Mouse (Mus musculus): ENCODE measurements at regions not wholly inside any gene's neighbourhood (a gene's known extent, or its start where the extent isn't known, plus 50 kb on each side); places are given as distances from the start of the nearest gene placed in this dataset.

DNA sequence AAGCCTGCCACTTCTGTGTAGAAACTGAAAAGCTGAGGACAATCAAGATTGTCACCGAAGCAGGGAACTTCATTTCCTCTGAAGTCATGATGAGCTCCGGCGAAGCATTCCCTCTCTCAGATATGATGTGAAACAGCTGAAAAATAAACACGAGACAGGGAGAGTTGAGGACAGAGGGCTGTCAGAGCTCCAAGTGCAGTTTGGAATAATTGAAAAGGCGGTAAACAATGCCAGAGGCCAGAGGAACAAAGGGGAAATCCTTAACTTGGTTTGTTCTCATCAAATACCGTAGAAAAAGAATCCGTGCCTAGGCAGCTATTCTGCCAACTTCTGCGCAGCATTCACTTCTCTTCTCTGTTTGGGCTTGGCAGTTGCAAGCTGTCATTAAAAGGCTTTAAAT lies 102.4 kb upstream of the Rmdn2 start:
- no peak for ATAC-seq (ENCODE audit: low FRiP score, low TSS enrichment)
- H3K27ac ChIP-seq (ENCODE audit: low read depth, low read length): no peak overlapping the region
- 70% methylated on average over 8 of the region's 8 CpGs for WGBS
- no peak overlapping the region for H3K4me3 ChIP-seq (ENCODE audit: low read length)
- no peaks in the 10 kb centered on the region for H3K27me3 ChIP-seq (ENCODE audit: control insufficient read depth, insufficient read depth, low read length)
- H3K36me3 ChIP-seq (ENCODE audit: control insufficient read depth, insufficient read depth, low read length): no peaks in the 10 kb centered on the region
- H3K4me1 ChIP-seq (ENCODE audit: control insufficient read depth, insufficient read depth, low read length): peaks cover 8% of the 10 kb centered on the region
- H3K4me2 ChIP-seq (replicated peaks; ENCODE audit: low read depth, low read length): no peak overlapping the region
- no peaks in the 10 kb centered on the region for H3K9me3 ChIP-seq (ENCODE audit: control insufficient read depth, low read length)
- H3K9ac ChIP-seq (ENCODE audit: low read depth, low read length): no peak overlapping the region

DNA sequence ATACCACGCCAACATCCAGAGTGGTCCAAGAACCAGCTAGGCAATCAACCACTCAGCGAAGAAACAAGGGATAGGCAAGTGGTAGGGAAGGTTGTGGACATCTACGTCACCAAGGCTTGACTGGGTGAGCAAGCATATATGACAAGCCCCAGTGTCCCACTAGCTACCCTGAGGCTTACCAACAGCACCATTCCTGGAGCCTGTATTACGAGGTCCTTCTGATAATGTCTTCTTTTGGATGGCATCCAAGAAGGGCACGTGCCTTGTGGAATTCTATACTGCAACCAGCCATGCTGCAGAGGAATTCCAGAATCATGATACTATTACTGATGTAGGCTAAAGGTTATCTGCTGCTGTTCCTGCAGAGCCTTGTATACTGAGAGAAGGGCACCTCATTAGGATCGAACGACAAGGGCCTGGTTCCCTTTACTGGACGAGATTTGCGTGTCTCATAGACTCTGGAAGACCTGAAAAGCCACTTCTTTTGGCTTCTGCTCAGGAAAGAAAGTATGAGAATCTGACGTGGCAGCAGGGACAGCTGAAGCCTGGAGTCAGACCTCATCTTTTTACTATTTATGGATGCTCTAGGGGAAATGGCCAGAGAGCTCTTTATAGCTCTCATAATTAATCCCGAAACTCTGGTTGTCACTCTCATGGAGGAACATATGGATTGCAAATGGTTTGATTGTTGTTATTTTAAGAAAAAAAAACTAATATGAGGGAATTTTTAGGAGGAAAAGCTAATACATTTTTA lies 101.5 kb upstream of the Rmdn2 start:
- Histone ChIP-seq H3K27me3 (ENCODE audit: control insufficient read depth, insufficient read depth, low read length) (no peaks in the 10 kb centered on the region), H3K4me2 (replicated peaks; ENCODE audit: low read depth, low read length) (no peak overlapping the region), H3K9me3 (ENCODE audit: control insufficient read depth, low read length) (no peaks in the 10 kb centered on the region), H3K4me1 (ENCODE audit: control insufficient read depth, insufficient read depth, low read length) (peaks cover 8% of the 10 kb centered on the region), H3K27ac (ENCODE audit: low read depth, low read length) (no peak overlapping the region), H3K4me3 (ENCODE audit: low read length) (no peak overlapping the region), H3K36me3 (ENCODE audit: control insufficient read depth, insufficient read depth, low read length) (no peaks in the 10 kb centered on the region), H3K9ac (ENCODE audit: low read depth, low read length) (no peak overlapping the region)
- 63% methylated on average over 11 of the region's 11 CpGs for WGBS
- no peak for ATAC-seq (ENCODE audit: low FRiP score, low TSS enrichment)

DNA sequence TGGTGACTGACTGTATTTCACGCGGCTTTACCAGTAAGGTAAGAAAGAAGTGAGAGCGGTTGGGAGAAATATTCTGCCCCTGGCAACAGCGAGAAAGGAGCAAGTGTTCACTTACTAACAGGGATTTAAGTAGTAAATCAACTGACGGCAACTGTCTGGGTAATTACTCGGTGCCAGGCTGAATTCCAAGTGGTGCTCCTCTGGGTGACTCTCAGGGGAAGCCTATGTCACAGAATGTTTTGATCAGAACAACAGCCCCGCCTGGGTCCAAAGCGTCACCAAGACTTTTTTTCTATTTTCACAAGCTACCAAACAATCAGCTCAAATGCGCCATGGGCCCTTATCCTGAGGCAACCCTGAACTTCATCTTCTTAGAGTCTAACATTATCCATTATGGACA lies 100.4 kb upstream of the Rmdn2 start:
- Histone ChIP-seq H3K9me3 (ENCODE audit: control insufficient read depth, low read length) (no peaks in the 10 kb centered on the region), H3K4me3 (ENCODE audit: low read length) (no peak overlapping the region), H3K9ac (ENCODE audit: low read depth, low read length) (no peak overlapping the region), H3K4me1 (ENCODE audit: control insufficient read depth, insufficient read depth, low read length) (peaks cover 8% of the 10 kb centered on the region), H3K27ac (ENCODE audit: low read depth, low read length) (no peak overlapping the region), H3K36me3 (ENCODE audit: control insufficient read depth, insufficient read depth, low read length) (no peaks in the 10 kb centered on the region), H3K4me2 (replicated peaks; ENCODE audit: low read depth, low read length) (no peak overlapping the region), H3K27me3 (ENCODE audit: control insufficient read depth, insufficient read depth, low read length) (no peaks in the 10 kb centered on the region)
- ATAC-seq (ENCODE audit: low FRiP score, low TSS enrichment): no peak
- WGBS: 61% methylated on average over 9 of the region's 9 CpGs

DNA sequence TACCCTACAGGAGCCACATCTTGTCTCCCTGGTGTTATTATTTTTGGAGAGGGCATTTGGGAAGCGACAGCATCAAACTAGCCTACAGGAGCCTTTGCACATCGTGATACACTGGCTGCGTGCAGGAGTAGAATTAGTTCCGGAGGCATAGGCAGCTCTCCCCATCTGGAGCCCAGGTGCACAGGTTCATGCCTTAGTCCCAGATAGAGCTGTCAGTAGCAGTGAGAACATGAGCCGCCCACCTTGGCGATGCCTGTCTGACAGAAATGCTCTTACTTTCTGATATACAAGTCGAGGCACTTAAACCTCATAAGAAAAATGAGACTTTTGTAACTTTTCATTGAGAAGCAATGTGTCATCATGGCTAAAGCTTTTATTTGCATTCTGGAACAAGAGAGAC lies 97.6 kb upstream of the Rmdn2 start:
- no peak for ATAC-seq (ENCODE audit: low FRiP score, low TSS enrichment)
- no peak overlapping the region for H3K4me2 ChIP-seq (replicated peaks; ENCODE audit: low read depth, low read length)
- no peaks in the 10 kb centered on the region for H3K36me3 ChIP-seq (ENCODE audit: control insufficient read depth, insufficient read depth, low read length)
- no peak overlapping the region for H3K9ac ChIP-seq (ENCODE audit: low read depth, low read length)
- H3K9me3 ChIP-seq (ENCODE audit: control insufficient read depth, low read length): no peaks in the 10 kb centered on the region
- H3K27ac ChIP-seq (ENCODE audit: low read depth, low read length): no peak overlapping the region
- 75% methylated on average over 7 of the region's 7 CpGs for WGBS
- no peaks in the 10 kb centered on the region for H3K27me3 ChIP-seq (ENCODE audit: control insufficient read depth, insufficient read depth, low read length)
- H3K4me3 ChIP-seq (ENCODE audit: low read length): no peak overlapping the region
- peaks cover 8% of the 10 kb centered on the region for H3K4me1 ChIP-seq (ENCODE audit: control insufficient read depth, insufficient read depth, low read length)

DNA sequence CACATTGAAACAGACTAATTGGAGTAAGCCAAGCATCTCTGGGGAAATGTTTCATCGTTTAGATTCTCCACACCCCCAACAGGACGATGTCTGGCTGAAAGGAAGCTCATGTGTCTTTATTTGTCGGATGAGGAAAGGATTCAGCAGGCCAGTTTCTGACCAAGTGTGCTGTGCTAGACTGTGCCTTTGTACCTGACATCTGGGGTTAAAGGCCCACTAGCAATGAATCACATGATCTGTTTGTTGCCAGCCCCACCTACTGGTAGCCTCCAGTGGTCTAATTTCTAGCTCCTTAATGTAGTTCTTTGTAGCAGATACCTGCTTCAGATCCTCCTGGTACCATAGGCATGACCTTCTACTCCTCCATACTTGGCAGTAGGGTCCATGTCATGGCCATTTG lies 93.5 kb upstream of the Rmdn2 start:
- H3K4me2 ChIP-seq (replicated peaks; ENCODE audit: low read depth, low read length): no peak overlapping the region
- WGBS: 60% methylated on average over 3 of the region's 3 CpGs
- H3K27ac ChIP-seq (ENCODE audit: low read depth, low read length): no peak overlapping the region
- H3K9ac ChIP-seq (ENCODE audit: low read depth, low read length): no peak overlapping the region
- H3K4me3 ChIP-seq (ENCODE audit: low read length): no peak overlapping the region
- H3K27me3 ChIP-seq (ENCODE audit: control insufficient read depth, insufficient read depth, low read length): no peaks in the 10 kb centered on the region
- H3K36me3 ChIP-seq (ENCODE audit: control insufficient read depth, insufficient read depth, low read length): no peaks in the 10 kb centered on the region
- H3K9me3 ChIP-seq (ENCODE audit: control insufficient read depth, low read length): no peaks in the 10 kb centered on the region
- ATAC-seq (ENCODE audit: low FRiP score, low TSS enrichment): peak; percentile 39; the same call in 1 of the 2 replicates
- H3K4me1 ChIP-seq (ENCODE audit: control insufficient read depth, insufficient read depth, low read length): peaks cover 4% of the 10 kb centered on the region; the same call in 1 of the 2 replicates

DNA sequence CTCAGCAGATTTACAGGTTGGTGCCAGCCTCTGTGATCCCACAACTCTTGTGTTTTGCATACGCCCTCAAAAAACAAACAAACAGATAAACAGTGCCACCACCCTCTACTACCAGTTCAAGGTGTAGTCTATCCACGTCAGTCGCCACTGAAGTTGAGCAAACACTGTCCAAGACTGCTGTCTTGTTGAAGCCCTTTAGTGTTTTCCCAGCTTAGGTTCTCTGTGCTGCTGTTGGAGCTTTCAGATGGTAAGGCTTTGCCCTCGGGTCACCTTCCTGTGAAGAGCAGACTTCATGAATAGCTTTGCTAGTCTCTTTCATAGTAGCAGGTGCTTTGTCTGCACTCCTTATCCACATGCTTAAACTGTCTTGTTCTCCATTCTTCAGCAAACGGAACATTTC lies 93.0 kb upstream of the Rmdn2 start:
- Histone ChIP-seq H3K9ac (ENCODE audit: low read depth, low read length) (no peak overlapping the region), H3K9me3 (ENCODE audit: control insufficient read depth, low read length) (no peaks in the 10 kb centered on the region), H3K4me1 (ENCODE audit: control insufficient read depth, insufficient read depth, low read length) (no peaks in the 10 kb centered on the region), H3K4me2 (replicated peaks; ENCODE audit: low read depth, low read length) (no peak overlapping the region), H3K27ac (ENCODE audit: low read depth, low read length) (no peak overlapping the region), H3K27me3 (ENCODE audit: control insufficient read depth, insufficient read depth, low read length) (no peaks in the 10 kb centered on the region), H3K4me3 (ENCODE audit: low read length) (no peak overlapping the region), H3K36me3 (ENCODE audit: control insufficient read depth, insufficient read depth, low read length) (no peaks in the 10 kb centered on the region)
- 87% methylated on average over 5 of the region's 5 CpGs for WGBS
- no peak for ATAC-seq (ENCODE audit: low FRiP score, low TSS enrichment)

DNA sequence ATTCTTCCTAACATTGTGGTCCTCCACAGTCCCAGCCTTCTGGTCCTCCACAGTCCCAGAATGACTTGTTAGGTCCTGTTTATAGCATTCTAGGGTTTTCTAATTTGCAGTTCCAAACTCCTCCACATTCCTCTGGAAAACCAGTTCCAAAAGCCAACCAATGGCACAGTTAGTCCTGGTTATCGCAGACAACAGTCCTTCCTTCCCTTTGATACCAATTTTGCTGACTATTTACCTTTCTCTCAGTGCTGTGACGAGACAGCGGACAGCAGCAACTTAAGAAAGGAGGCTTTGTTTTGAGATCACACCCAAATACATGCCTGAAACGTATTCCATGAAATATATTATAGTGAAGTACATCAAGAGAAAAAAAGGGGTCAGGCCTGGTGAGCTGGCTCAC lies 92.3 kb upstream of the Rmdn2 start:
- H3K36me3 ChIP-seq (ENCODE audit: control insufficient read depth, insufficient read depth, low read length): no peaks in the 10 kb centered on the region
- no peaks in the 10 kb centered on the region for H3K27me3 ChIP-seq (ENCODE audit: control insufficient read depth, insufficient read depth, low read length)
- no peak for ATAC-seq (ENCODE audit: low FRiP score, low TSS enrichment)
- no peak overlapping the region for H3K9ac ChIP-seq (ENCODE audit: low read depth, low read length)
- H3K4me3 ChIP-seq (ENCODE audit: low read length): no peak overlapping the region
- H3K9me3 ChIP-seq (ENCODE audit: control insufficient read depth, low read length): no peaks in the 10 kb centered on the region
- 63% methylated on average over 4 of the region's 4 CpGs for WGBS
- no peak overlapping the region for H3K27ac ChIP-seq (ENCODE audit: low read depth, low read length)
- H3K4me2 ChIP-seq (replicated peaks; ENCODE audit: low read depth, low read length): no peak overlapping the region
- no peaks in the 10 kb centered on the region for H3K4me1 ChIP-seq (ENCODE audit: control insufficient read depth, insufficient read depth, low read length)

DNA sequence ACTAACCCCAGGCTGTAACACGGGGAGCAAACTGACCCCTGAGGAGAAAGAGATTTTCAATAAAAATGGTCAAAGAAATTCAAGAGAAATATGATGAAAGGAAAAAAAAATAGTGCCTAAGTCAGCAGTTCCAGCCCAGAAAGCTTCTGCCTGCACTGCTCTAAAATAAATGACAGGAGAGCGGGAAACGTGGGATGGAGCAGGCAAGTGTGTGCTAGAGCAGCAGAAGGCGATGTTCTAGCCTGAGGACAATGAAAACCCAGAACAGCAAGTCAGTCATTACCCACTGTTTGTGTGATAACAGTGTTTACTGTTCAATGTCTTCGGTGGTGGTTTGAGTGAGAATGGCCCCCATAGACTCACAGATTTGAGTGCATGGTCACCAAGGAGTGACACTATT lies 91.4 kb upstream of the Rmdn2 start:
- no peak overlapping the region for H3K4me2 ChIP-seq (replicated peaks; ENCODE audit: low read depth, low read length)
- no peak for ATAC-seq (ENCODE audit: low FRiP score, low TSS enrichment)
- WGBS: 83% methylated on average over 5 of the region's 5 CpGs

DNA sequence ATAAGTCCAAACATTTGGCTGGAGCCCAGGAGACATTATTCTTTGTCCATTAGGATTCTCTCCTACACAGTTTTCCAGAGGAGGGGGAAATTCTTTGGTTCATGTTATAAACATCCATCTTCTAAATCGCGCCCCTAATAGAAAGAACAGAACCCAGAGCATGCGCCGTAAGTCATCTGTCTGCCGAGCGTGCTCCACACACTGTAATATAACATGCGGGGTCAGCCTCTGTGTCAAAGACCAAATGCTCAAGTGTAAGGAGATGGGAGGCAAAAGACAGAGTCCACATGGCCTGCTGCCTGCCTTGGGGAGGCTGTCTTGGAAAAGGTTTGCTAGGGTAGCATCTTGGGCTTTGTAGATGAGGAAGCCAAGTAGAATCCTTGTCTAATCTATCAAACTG lies 90.0 kb upstream of the Rmdn2 start:
- no peak overlapping the region for H3K9ac ChIP-seq (ENCODE audit: low read depth, low read length)
- H3K9me3 ChIP-seq (ENCODE audit: control insufficient read depth, low read length): no peaks in the 10 kb centered on the region
- ATAC-seq (ENCODE audit: low FRiP score, low TSS enrichment): 0 out of 2 replicates have a peak, but pooled peaks have one; percentile 49
- H3K4me1 ChIP-seq (ENCODE audit: control insufficient read depth, insufficient read depth, low read length): no peaks in the 10 kb centered on the region
- 53% methylated on average over 7 of the region's 7 CpGs for WGBS
- H3K27me3 ChIP-seq (ENCODE audit: control insufficient read depth, insufficient read depth, low read length): no peaks in the 10 kb centered on the region
- H3K27ac ChIP-seq (ENCODE audit: low read depth, low read length): no peak overlapping the region
- no peak overlapping the region for H3K4me2 ChIP-seq (replicated peaks; ENCODE audit: low read depth, low read length)
- H3K4me3 ChIP-seq (ENCODE audit: low read length): no peak overlapping the region
- H3K36me3 ChIP-seq (ENCODE audit: control insufficient read depth, insufficient read depth, low read length): no peaks in the 10 kb centered on the region

More for the DNA sequence above, 91.4 kb upstream of the Rmdn2 start:
- H3K36me3 ChIP-seq (ENCODE audit: control insufficient read depth, insufficient read depth, low read length): no peaks in the 10 kb centered on the region
- no peak overlapping the region for H3K4me3 ChIP-seq (ENCODE audit: low read length)
- no peaks in the 10 kb centered on the region for H3K27me3 ChIP-seq (ENCODE audit: control insufficient read depth, insufficient read depth, low read length)
- no peaks in the 10 kb centered on the region for H3K9me3 ChIP-seq (ENCODE audit: control insufficient read depth, low read length)
- H3K4me1 ChIP-seq (ENCODE audit: control insufficient read depth, insufficient read depth, low read length): no peaks in the 10 kb centered on the region
- H3K9ac ChIP-seq (ENCODE audit: low read depth, low read length): no peak overlapping the region
- H3K27ac ChIP-seq (ENCODE audit: low read depth, low read length): no peak overlapping the region
